In the genomic region with DNA sequence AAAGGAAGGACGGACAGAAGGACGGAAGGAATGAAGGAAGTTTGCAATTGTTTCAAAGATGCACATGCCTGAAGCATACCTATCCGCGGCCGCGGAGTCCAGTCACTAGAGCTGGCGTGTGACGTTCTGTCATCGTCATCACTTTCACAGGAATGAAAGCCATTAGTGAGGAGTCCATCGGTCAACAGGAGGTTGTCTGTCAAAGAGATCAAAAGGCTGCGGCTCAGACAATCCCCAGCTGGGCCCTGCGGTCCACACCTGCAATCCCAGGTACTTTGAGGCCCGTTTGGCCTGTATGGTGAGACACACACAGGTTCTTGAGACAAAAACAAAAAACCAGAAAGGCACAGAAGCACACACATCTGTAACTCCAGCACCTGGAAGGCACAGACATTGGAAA, we compare ENCODE assay signal across 8 mouse cellular contexts. TPM values are rescaled to one million over a fixed set of nuclear protein-coding genes. Genes with fewer than 3 reads are reported as not detected.
DNase-seq lines count a peak whose midpoint lies in the region; ATAC-seq and TF ChIP-seq lines count a peak whose summit lies in the region.

No protein-coding gene starts in this region.

- no peak overlapping the region for H3K27ac ChIP-seq in gastrocnemius, adult 2 months
- H3K27ac ChIP-seq in embryonic facial prominence, embryonic 12.5 days: no peak overlapping the region

- peaks cover 10% of the 10 kb centered on the region for H3K4me1 ChIP-seq in embryonic facial prominence, embryonic 12.5 days

- peak overlapping the region; percentile 72 for H3K4me3 ChIP-seq in gastrocnemius, adult 2 months
- H3K4me3 ChIP-seq in embryonic facial prominence, embryonic 12.5 days: peak overlapping the region; percentile 73

- H3K4me2 ChIP-seq in embryonic facial prominence, embryonic 12.5 days (replicated peaks): peak overlapping the region; percentile 55

- ATAC-seq in embryonic facial prominence, embryonic 12.5 days (ENCODE audit: insufficient number of reproducible peaks, insufficient read depth, low FRiP score, low TSS enrichment): no peak

- WGBS in embryonic facial prominence, embryonic 12.5 days: 60% methylated on average over 13 of the region's 13 CpGs

- TF ChIP-seq CTCF in gastrocnemius, adult 2 months (IDR thresholded peaks at IDR 0.05): no peak

- intact Hi-C loops in gastrocnemius, adult 2 months (cut with DNase I): loop anchor here (5.0 kb wide), 1 partner anchor 310 kb away; no protein-coding TSS in a partner anchor
- intact Hi-C loops in left cerebral cortex, postnatal 36 days (cut with DNase I): loop anchor here (5.0 kb wide), 1 partner anchor 45 kb away; a partner anchor contains a TSS

- H3K36me3 ChIP-seq in embryonic facial prominence, embryonic 12.5 days: peaks cover 21% of the 10 kb centered on the region

- DNase-seq in gastrocnemius, adult 2 months: no peak
- no peak for DNase-seq in gastrocnemius, postnatal 4 days (ENCODE audit: low spot score in 2 of 2)
- DNase-seq in kidney, adult 11 months: peak; percentile 33
- peak; percentile 12 for DNase-seq in mesoderm, embryonic 11.5 days (ENCODE audit: low read depth, low spot score)
- DNase-seq in gastrocnemius, adult 18-20 months (ENCODE audit: low spot score): no peak
- no peak for DNase-seq in left cerebral cortex, postnatal 36 days (ENCODE audit: low spot score in 2 of 2)
- DNase-seq in layer of hippocampus, adult 9-11 months: no peak

- H3K27me3 ChIP-seq in embryonic facial prominence, embryonic 12.5 days: no peaks in the 10 kb centered on the region

- H3K9me3 ChIP-seq in embryonic facial prominence, embryonic 12.5 days: no peaks in the 10 kb centered on the region

- peak overlapping the region; percentile 38 for H3K9ac ChIP-seq in embryonic facial prominence, embryonic 12.5 days

RNA-seq across cellular contexts. Expression of a gene that starts 44.6 kb away (rescaled TPM):
- 1 to 10 TPM; 8.0 to 9.2 TPM for total RNA-seq in gastrocnemius, adult 2 months (2021)
- total RNA-seq in gastrocnemius, postnatal 4 days (2021): 10 to 100 TPM in 1 of 2 experiments, 1 to 10 TPM in 1; 9.3 to 14.1 TPM
- polyA plus RNA-seq in embryonic facial prominence, embryonic 12.5 days (2016; fragmentation: Nextera tagmentation; extraction: Ambion mirVana): 7.3 and 8.3 TPM in 2 replicates
- total RNA-seq in gastrocnemius, adult 18-20 months (2021): 1 to 10 TPM; 6.8 to 8.1 TPM
- total RNA-seq in left cerebral cortex, postnatal 36 days (2021): 10 to 100 TPM; 12.4 to 16.1 TPM

RNA-seq across cellular contexts. Expression of a gene that starts 45.3 kb away (rescaled TPM):
- 10 to 100 TPM; 15.7 to 15.8 TPM for total RNA-seq in gastrocnemius, adult 2 months (2021)
- total RNA-seq in gastrocnemius, postnatal 4 days (2021): 10 to 100 TPM in 1 of 2 experiments, 1 to 10 TPM in 1; 9.4 to 10.9 TPM
- polyA plus RNA-seq in embryonic facial prominence, embryonic 12.5 days (2016; fragmentation: Nextera tagmentation; extraction: Ambion mirVana): 11.0 and 11.6 TPM in 2 replicates
- total RNA-seq in gastrocnemius, adult 18-20 months (2021): 10 to 100 TPM; 21.7 to 25.1 TPM
- total RNA-seq in left cerebral cortex, postnatal 36 days (2021): 10 to 100 TPM; 21.7 to 22.0 TPM

Comparison
In these comparisons a context has a peak if more than half of its experiments do, and no peak if none do; other contexts are left out.
1. DNase-seq: peak in kidney, adult 11 months (single experiment) and mesoderm, embryonic 11.5 days (single experiment); none in gastrocnemius, adult 2 months (single experiment), gastrocnemius, postnatal 4 days (0 of 2), gastrocnemius, adult 18-20 months (single experiment), left cerebral cortex, postnatal 36 days (0 of 2) and layer of hippocampus, adult 9-11 months (single experiment).